ENCODE assay signal across 42 mouse cellular contexts in the genomic region with DNA sequence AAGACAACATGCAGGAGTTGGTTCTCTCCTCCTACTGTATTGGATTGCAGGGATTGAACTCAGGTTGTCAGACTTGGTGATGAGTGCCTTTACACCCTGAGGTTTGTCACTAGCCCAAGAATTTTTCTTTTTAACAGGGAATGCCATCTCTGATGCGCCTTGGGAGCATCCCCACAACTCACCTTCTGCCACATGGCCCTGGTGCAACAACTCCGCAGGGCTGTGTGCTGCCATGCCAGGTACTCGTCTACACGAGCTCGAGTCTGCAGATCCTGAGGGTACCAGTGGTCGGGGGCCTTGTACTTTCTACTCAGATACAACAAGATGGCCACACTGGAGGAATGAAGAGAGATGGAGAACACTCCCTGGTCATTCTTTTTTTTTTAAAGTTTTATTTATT. TPM values are rescaled to one million over a fixed set of nuclear protein-coding genes. Genes with fewer than 3 reads are reported as not detected.
"Had no signal": no experiment of that assay in that cellular context is flagged by ENCODE, and none has a peak within 500 bp of the region (broad histone marks: within the 10 kb centered on the region; RNA-seq: fewer than 3 reads in every experiment).

No protein-coding gene starts in this region.

- H3K9me3 ChIP-seq: limb, embryonic 10.5 days; limb, embryonic 12.5 days; limb, embryonic 13.5 days; limb, embryonic 15.5 days; liver, embryonic 12.5 days; liver, embryonic 13.5 days; liver, embryonic 15.5 days; lung, embryonic 15.5 days; megakaryocyte, embryonic 14.5 days; midbrain, embryonic 10.5 days; midbrain, embryonic 13.5 days; midbrain, embryonic 15.5 days; neural tube, embryonic 12.5 days had no signal

- DNase-seq: left cerebral cortex, postnatal 4 days; liver; liver, embryonic 13.5 days; liver, postnatal 0 days; lung, adult 18-20 months; lung, adult 2 months; lung, embryonic 14.5 days; lung, postnatal 10 days; lung, postnatal 14 days; lung, postnatal 36 days had no signal

- H3K4me3 ChIP-seq: left cerebral cortex, adult 2 months; limb, embryonic 10.5 days; limb, embryonic 12.5 days; limb, embryonic 13.5 days; limb, embryonic 15.5 days; liver, embryonic 12.5 days; liver, embryonic 13.5 days; liver, embryonic 15.5 days; lung, embryonic 15.5 days; megakaryocyte, embryonic 14.5 days; midbrain, embryonic 10.5 days; midbrain, embryonic 12.5 days; midbrain, embryonic 13.5 days; midbrain, embryonic 15.5 days; myocyte; neural tube, embryonic 12.5 days had no signal

- H3K27me3 ChIP-seq: limb, embryonic 15.5 days had no signal

- H3K27ac ChIP-seq: left cerebral cortex, adult 2 months; limb, embryonic 10.5 days; limb, embryonic 12.5 days; limb, embryonic 13.5 days; limb, embryonic 15.5 days; liver, embryonic 12.5 days; liver, embryonic 13.5 days; liver, embryonic 14.5 days; liver, embryonic 15.5 days; lung, embryonic 15.5 days; macrophage; midbrain, embryonic 10.5 days; midbrain, embryonic 12.5 days; midbrain, embryonic 13.5 days; midbrain, embryonic 15.5 days; neural tube, embryonic 12.5 days had no signal

- H3K9ac ChIP-seq: limb, embryonic 12.5 days; limb, embryonic 13.5 days; limb, embryonic 15.5 days; liver, embryonic 12.5 days; liver, embryonic 13.5 days; liver, embryonic 14.5 days; liver, embryonic 15.5 days; liver, postnatal 0 days; lung, embryonic 14.5 days; lung, embryonic 15.5 days; midbrain, embryonic 12.5 days; midbrain, embryonic 13.5 days; midbrain, embryonic 15.5 days; neural tube, embryonic 12.5 days had no signal

- H3K36me3 ChIP-seq: limb, embryonic 10.5 days; limb, embryonic 12.5 days; limb, embryonic 13.5 days; limb, embryonic 15.5 days; liver, embryonic 12.5 days; liver, embryonic 13.5 days; liver, embryonic 15.5 days; lung, embryonic 15.5 days; midbrain, embryonic 10.5 days; midbrain, embryonic 12.5 days; midbrain, embryonic 13.5 days; midbrain, embryonic 15.5 days; neural tube, embryonic 12.5 days had no signal

- ATAC-seq: liver, embryonic 12.5 days; liver, postnatal 0 days; lung, postnatal 0 days; midbrain, embryonic 13.5 days; midbrain, embryonic 15.5 days; midbrain, embryonic 16.5 days had no signal

- H3K4me2 ChIP-seq: limb, embryonic 12.5 days; limb, embryonic 13.5 days; limb, embryonic 15.5 days; liver, embryonic 11.5 days; liver, embryonic 12.5 days; liver, embryonic 13.5 days; liver, embryonic 15.5 days; lung, embryonic 14.5 days; lung, embryonic 15.5 days; midbrain, embryonic 12.5 days; midbrain, embryonic 13.5 days; midbrain, embryonic 15.5 days; neural tube, embryonic 12.5 days had no signal

RNA-seq across cellular contexts. Expression of a gene that starts 4.2 kb away (rescaled TPM):
- total RNA-seq: left cerebral cortex, adult 2 months; left cerebral cortex, adult 8-10 months; left cerebral cortex, postnatal 10 days; left cerebral cortex, postnatal 14 days; left cerebral cortex, postnatal 25 days; left cerebral cortex, postnatal 36 days; left cerebral cortex, postnatal 4 days; liver, adult 2 months; megakaryocyte progenitor cell, adult 5-6 weeks; megakaryocyte, adult 5-6 weeks; megakaryocyte-erythroid progenitor cell, adult 5-6 weeks; midbrain, postnatal 0 days; monocyte, adult 5-6 weeks had no signal
- polyA plus RNA-seq: limb, embryonic 10.5 days; limb, embryonic 13.5 days; liver, embryonic 11.5 days; liver, embryonic 12.5 days; liver, embryonic 13.5 days; liver, embryonic 15.5 days; liver, postnatal 0 days; lung, adult 2 months; lung, embryonic 14.5 days; lung, embryonic 15.5 days; lung, postnatal 0 days; macrophage; midbrain, embryonic 10.5 days; midbrain, embryonic 12.5 days; midbrain, embryonic 13.5 days; midbrain, embryonic 15.5 days; midbrain, embryonic 16.5 days; midbrain, postnatal 0 days; myocyte; neural tube, embryonic 11.5 days; neural tube, embryonic 12.5 days had no signal

RNA-seq across cellular contexts. Expression of a gene that starts 21.8 kb away (rescaled TPM):
- total RNA-seq: megakaryocyte, adult 5-6 weeks; monocyte, adult 5-6 weeks had no signal
